Mouse (Mus musculus) E14TG2a.4 (cell line): ENCODE measurements around the gene Tanc2.
A peak's percentile ranks its signal among the peaks of the same experiment; 100 is the strongest.

Source experiments
- H3K27me3 ChIP-seq: 2 replicates; pipeline ENCODE4 v1.6.1; 2014; ENCODE audit warnings: low read length, control low read depth; ENCODE audit not compliant: insufficient read depth
- H3K36me3 ChIP-seq: 2 replicates; pipeline ENCODE4 v1.6.1; 2014; ENCODE audit warnings: low read length, control low read depth; ENCODE audit not compliant: insufficient read depth
- H3K4me1 ChIP-seq: replicated peaks from 2 replicates; pipeline ENCODE4 v1.6.1; 2014; ENCODE audit warnings: low read depth, low read length, control low read depth
- H3K4me3 ChIP-seq: replicated peaks from 2 replicates; pipeline ENCODE4 v1.5.1; 2014; ENCODE audit warnings: mild to moderate bottlenecking, low read length
- H3K9me3 ChIP-seq: 2 replicates; pipeline ENCODE4 v1.6.1; 2014; ENCODE audit warnings: low read length, control low read depth
- CTCF ChIP-seq: conservative IDR thresholded peaks from 2 replicates; pipeline ENCODE4 v1.5.1; 2014; ENCODE audit warnings: low read length
- NANOG ChIP-seq: IDR thresholded peaks from 2 replicates; pipeline ENCODE4 v1.6.1; 2014; ENCODE audit warnings: borderline replicate concordance, low read length, mixed read lengths
- POU5F1 ChIP-seq: IDR thresholded peaks from 2 replicates; pipeline ENCODE4 v1.6.1; 2014; ENCODE audit warnings: low read length, borderline replicate concordance

Tanc2 gene

DNA sequence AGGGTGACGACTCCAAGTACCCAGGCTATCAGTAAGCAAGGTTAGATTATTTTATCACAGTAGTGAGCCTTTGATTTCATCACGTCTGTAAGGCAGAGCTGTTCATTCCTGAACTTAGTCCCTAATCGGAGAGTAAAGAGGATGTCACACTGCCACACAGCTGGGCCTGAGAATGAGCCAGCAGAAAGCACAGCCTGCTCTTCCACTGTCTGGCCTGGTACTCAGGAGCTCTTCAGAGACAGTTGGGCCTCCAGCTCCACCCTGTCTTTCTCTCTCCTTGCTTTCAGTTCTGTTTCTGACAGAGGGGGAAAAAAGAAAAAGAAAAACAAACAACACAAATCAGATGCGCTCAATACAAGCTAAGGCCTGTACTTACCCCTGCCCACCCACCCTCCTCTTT is 376.5 kb downstream of the Tanc2 start:
- no peak overlapping the region for H3K4me3 ChIP-seq
- H3K9me3 ChIP-seq = no peaks in the 10 kb centered on the region
- H3K36me3 ChIP-seq = no peaks in the 10 kb centered on the region
- peaks cover 16% of the 10 kb centered on the region for H3K4me1 ChIP-seq
- TF ChIP-seq NANOG (no peak), POU5F1 (no peak), CTCF (no peak)
- H3K27me3 ChIP-seq = peaks cover 58% of the 10 kb centered on the region

DNA sequence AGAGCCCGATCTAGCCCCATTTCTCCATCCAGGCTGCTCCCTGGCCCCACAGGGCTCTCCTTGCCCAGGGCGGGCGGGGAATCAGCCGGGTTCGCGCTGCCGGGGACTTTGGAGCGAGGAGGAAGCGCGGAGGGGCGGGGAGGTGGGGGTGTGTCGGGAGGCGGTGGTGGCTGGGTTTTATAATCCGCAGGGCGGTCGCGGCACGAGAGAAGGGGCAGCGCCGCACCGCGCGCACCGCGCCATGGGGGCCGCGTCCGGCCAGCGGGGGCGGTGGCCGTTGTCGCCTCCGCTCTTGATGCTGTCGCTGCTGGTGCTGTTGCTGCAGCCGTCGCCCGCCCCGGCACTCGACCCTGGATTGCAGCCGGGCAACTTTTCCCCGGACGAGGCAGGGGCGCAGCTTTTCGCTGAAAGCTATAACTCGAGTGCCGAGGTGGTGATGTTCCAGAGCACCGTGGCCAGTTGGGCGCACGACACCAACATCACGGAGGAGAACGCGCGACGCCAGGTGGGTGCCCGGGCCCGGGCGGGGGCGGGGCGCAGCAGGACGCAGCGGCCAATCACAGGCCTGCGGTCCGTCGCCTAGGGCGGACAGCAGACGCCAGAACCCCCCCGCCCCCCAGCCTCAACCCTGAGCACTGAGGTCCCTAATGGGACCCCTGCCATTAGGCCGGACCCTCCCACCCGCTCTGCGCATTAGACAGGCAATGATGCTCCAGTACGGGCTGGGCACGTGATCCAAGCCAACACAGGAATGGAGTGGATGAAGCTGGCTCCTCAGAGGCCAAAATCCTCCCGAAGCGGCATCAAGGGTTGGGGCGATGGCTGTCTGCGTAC is 378.2 kb downstream of the Tanc2 start, which contains the start of gene Ace:
Ace (plus strand) TSS at position 205 of the 834 bp plus-strand sequence.
- TF ChIP-seq CTCF = no peak
- TF ChIP-seq NANOG = no peak
- TF ChIP-seq POU5F1 = no peak
- Histone ChIP-seq H3K9me3 (no peaks in the 10 kb centered on the region), H3K36me3 (no peaks in the 10 kb centered on the region), H3K4me1 (peaks cover 23% of the 10 kb centered on the region), H3K27me3 (peaks cover 62% of the 10 kb centered on the region), H3K4me3 (peak within 1 kb of the TSS; percentile 84)

DNA sequence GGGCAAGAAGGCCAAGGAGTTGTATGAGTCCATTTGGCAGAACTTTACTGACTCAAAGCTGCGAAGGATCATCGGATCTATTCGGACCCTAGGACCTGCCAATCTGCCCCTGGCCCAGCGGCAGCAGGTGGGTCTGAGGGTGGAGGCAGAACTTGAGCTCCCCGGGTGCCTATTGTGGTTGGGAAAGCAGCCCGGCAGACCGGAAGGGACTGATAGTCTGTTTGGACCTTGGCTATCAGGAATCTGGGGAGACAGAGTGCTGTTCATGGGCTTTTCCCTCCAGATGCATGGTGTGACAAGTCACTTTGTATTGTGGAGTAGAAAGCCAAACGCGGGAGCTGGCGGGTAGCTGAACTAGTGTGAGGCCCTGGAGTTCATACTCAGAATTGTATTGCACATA is 379.2 kb downstream of the Tanc2 start:
- Histone ChIP-seq H3K9me3 (no peaks in the 10 kb centered on the region), H3K4me1 (peaks cover 32% of the 10 kb centered on the region), H3K27me3 (peaks cover 69% of the 10 kb centered on the region), H3K36me3 (no peaks in the 10 kb centered on the region), H3K4me3 (0 out of 2 replicates have a peak overlapping the region, but pooled peaks have one; percentile 84)
- no peak for TF ChIP-seq POU5F1

DNA sequence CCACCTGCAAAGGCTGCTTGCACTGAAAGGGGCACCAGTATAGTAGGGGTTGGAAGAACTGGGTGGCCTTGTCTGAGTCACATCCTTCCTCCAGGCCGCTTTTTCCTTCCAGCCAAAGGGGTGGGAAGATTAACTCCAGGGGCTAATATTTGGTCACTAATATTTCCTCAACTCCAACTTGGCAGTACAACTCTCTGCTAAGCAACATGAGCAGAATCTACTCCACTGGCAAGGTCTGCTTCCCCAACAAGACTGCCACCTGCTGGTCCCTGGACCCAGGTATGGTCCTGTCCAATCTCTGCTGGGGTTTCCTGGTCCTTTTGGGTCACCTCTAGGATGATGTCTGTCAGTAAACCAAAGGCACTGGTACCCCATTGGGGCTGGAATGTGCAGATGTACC is 379.7 kb downstream of the Tanc2 start:
- Histone ChIP-seq H3K4me1 (peaks cover 34% of the 10 kb centered on the region), H3K4me3 (no peak overlapping the region), H3K9me3 (no peaks in the 10 kb centered on the region), H3K36me3 (no peaks in the 10 kb centered on the region), H3K27me3 (peaks cover 71% of the 10 kb centered on the region)
- TF ChIP-seq CTCF (peak; percentile 22; the same call in 1 of the 2 replicates), POU5F1 (no peak)

DNA sequence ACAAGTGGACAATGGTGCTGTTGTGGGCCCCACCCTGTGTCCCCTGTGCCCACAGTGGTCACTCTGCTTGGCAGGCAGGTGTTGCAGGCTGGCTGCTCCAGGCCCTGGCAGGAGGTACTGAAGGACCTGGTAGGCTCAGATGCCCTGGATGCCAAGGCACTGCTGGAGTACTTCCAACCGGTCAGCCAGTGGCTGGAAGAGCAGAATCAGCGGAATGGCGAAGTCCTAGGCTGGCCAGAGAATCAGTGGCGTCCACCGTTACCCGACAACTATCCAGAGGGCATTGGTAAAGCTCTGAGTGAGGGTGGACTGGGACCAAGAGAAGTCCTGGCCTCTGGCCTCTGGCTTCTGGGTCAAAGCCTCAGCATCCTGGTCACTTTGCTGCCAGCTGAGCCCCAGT is 384.8 kb downstream of the Tanc2 start:
- Histone ChIP-seq H3K27me3 (peaks cover 43% of the 10 kb centered on the region), H3K4me3 (no peak overlapping the region), H3K4me1 (peaks cover 18% of the 10 kb centered on the region), H3K9me3 (no peaks in the 10 kb centered on the region), H3K36me3 (no peaks in the 10 kb centered on the region)
- TF ChIP-seq NANOG (no peak), CTCF (no peak), POU5F1 (no peak)

DNA sequence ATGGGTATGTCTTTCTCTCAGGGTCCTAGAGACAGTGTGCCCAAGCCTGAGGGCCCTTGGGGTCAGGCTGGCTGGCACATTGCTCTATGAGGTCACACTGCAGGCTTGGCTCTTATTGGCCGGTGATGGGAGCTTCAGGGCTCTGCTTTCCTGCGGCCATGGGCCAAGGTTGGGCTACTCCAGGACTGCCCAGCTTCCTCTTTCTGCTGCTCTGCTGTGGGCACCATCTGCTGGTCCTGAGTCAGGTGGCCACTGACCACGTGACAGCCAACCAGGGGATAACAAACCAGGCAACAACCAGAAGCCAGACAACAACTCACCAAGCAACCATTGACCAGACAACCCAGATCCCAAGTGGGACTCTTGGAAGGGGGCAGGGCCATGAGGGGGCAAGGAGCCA is 385.3 kb downstream of the Tanc2 start:
- H3K36me3 ChIP-seq = no peaks in the 10 kb centered on the region
- TF ChIP-seq NANOG (no peak), CTCF (no peak), POU5F1 (no peak)
- peaks cover 18% of the 10 kb centered on the region for H3K4me1 ChIP-seq
- no peak overlapping the region for H3K4me3 ChIP-seq
- H3K27me3 ChIP-seq = peaks cover 39% of the 10 kb centered on the region
- no peaks in the 10 kb centered on the region for H3K9me3 ChIP-seq

DNA sequence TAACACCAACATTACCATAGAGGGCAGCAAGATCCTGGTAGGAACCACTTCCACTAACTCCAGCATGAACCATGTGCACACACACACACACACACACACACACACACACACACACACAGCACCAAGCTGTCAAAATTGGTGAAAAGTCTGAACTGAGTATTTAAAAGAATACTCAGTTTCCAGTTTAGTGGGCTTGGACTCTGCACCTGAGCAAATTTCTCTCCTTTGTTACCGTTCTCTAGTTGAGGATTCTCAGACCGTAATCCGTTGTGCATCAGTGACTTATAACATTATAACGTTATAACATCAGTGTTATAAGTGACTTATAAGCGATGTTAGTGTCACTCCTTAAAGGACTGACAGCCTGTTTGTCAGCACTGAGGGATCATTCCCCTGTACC is 385.9 kb downstream of the Tanc2 start:
- H3K4me1 ChIP-seq = peaks cover 18% of the 10 kb centered on the region
- TF ChIP-seq NANOG (no peak), POU5F1 (no peak)
- H3K9me3 ChIP-seq = no peaks in the 10 kb centered on the region
- H3K27me3 ChIP-seq = peaks cover 37% of the 10 kb centered on the region
- H3K4me3 ChIP-seq = no peak overlapping the region
- H3K36me3 ChIP-seq = no peaks in the 10 kb centered on the region

DNA sequence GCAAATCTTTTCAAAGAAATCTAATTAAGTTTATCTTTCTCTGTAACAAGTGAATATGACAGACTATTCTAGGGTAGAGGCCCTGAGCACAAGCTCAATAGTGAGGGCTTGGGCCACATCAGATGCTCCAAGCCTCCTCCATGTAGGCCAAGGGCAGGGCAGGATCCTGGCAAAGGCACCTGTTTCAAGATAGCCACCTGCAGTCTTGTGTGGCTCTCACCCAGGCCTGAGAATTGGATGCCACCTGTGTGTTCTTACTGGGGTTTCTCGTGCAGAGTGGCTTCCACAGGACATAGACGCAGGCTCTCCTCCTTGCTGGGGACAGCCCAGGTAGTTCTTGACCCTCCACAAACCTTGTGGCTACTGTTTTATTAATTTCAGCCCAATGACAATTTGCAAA is 388.4 kb downstream of the Tanc2 start:
- peaks cover 8% of the 10 kb centered on the region; the same call in 1 of the 2 replicates for H3K4me1 ChIP-seq
- no peaks in the 10 kb centered on the region for H3K36me3 ChIP-seq
- peaks cover 31% of the 10 kb centered on the region for H3K27me3 ChIP-seq
- no peak overlapping the region for H3K4me3 ChIP-seq
- TF ChIP-seq POU5F1 (no peak), NANOG (no peak), CTCF (no peak)
- H3K9me3 ChIP-seq = no peaks in the 10 kb centered on the region

DNA sequence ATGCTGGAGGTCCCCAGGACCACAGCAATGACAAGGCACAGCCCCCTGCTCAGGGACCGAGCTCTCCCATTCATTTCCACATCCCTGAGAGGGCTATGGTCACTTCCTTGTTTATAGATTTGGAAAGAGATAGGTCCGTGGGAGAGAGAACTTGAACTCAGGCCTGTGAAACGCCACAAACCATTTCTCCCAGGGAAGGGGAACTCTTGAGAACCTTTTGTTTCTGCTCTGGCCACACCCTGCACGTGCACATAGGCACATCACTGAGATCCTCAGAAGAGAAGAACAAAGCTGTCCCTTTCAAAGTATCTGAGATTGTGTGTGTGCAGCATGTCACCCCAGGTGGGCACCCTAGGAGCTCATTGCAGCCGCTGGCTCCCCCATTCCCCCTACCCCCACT is 388.8 kb downstream of the Tanc2 start:
- no peaks in the 10 kb centered on the region for H3K36me3 ChIP-seq
- TF ChIP-seq POU5F1 = no peak
- TF ChIP-seq CTCF = no peak
- TF ChIP-seq NANOG = no peak
- H3K27me3 ChIP-seq = peaks cover 27% of the 10 kb centered on the region
- H3K9me3 ChIP-seq = no peaks in the 10 kb centered on the region
- H3K4me3 ChIP-seq = no peak overlapping the region
- H3K4me1 ChIP-seq = peaks cover 4% of the 10 kb centered on the region; the same call in 1 of the 2 replicates
